Mouse (Mus musculus): ENCODE measurements around the gene Gm10277.
A peak's percentile ranks its signal among the peaks of the same experiment; 100 is the strongest.
"Not testable (repeated sequence)": the region's sequence is repeated elsewhere in the genome, so short reads cannot be mapped to it uniquely, and the experiment has no call there.

The Gm10277 gene

DNA sequence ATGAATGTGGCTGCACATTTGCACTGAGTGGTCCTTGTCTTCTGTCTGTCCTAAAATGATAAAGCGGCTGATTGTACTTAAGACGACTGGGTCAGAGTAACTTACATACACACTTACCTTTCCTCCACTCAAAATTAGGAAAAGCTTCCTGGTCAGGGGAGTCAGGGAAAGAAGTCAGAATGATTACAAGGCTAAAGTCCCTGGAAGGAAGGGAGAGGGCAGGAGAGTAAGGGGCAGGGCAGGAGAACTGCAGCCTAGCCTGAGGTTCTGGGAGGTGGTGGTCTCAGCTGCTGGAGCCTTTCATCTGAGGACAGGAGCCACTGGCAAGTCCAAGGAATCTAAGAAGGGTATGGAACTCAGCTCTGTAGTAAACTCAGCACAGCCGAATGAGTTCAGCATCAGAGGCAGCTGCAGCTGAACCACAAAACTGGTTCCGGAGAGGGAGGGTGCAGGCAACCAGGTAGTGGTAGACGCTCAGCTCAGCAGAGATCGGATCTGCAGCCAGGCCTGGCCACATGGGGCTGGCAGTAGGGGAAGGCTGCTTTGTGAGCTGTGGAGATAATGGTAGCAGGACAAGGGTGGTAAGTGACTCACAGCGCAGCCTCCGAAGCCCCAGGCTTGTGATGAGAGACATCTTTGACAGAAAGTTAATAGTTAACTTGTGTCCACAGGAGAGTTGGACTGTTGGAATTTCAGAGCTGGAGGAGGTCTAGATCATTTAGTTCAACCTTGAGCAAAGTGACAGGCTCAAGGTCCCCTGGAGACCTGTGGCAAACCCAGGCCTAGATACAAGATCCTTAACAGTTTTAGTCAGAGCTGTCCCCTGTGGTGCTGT, 15.5 kb downstream of the Gm10277 start:
- no peak for DNase-seq (ENCODE audit: low spot score)

GRCm38 (mm10) chr11:77770346-77770745, 17.2 kb downstream of the Gm10277 start:
- DNase-seq (ENCODE audit: low spot score) = no peak

DNA sequence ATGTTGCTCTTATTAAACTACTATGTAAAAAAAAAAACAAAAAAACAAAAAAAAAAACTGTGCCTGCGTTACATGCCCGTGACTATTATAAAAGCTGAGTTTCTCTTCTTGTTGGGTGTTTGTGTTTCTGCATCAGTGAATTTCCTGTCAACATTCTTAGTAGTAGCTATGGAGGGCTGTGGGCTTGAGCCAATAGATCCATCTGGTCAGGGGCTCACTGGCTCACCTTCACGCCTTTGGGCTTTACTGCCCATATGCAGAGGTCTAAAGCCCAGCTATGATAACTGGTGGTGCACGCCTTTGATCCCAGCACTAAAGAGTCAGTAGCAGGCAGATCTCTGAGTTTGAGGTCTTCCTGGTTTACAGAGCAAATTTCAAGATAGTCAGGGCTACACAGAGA, 18.1 kb downstream of the Gm10277 start:
- DNase-seq (ENCODE audit: low spot score) = no peak

DNA sequence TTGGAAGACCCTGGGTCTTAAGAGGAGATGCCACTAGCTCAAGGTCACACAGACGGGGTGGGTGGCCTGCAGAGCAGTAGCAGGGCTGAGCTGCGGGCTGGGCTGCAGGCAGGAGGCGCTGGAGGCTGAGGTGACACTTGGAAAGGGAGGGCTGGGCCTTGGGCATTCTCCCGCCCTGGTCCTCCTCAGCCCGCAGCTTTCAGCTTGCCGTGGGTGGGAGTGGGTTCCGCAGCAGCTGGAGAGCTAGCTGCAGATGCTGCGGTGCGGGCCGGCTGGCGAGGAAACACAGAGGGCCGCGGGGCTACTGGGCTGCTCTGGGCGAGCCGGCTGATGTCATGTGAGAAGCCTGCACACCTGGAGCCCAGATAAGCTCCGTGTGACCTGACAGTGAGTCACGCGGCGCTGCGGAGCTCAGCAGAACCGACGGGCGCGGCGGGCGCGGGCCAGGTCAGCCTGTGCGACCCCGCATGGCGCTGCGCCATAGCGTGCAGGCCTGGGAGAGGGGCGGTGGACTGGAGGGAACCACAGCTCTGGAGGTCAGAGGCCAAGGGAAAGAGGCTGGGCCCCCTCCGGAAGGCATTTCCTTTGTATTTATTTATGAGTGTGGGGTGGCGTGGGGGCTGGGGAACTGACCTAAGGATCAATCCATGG, 21.1 kb downstream of the Gm10277 start:
- DNase-seq (ENCODE audit: low spot score) = no peak

DNA sequence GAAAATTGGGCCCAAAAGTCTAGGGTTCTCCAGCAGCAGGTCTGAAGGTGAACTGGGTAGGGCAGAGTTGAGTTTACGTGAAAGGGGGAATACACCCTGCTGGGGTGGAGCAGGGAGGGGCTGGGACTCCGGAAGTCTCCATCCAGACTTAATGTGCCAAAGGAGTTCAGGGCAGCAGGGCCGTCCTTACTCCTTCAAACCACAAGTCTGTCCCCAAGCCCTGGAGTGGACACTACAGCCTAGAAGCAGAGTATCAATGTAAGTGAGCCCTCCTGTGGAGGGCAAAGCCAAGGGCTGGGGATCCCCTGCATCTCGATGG, 22.1 kb downstream of the Gm10277 start:
- no peak for DNase-seq (ENCODE audit: low spot score)

GRCm38 (mm10) chr11:77764694-77765458, 22.7 kb downstream of the Gm10277 start:
- no peak for DNase-seq (ENCODE audit: low spot score)

- no peak for DNase-seq (ENCODE audit: low spot score)
Observed at GRCm38 (mm10) chr11:77763673-77764340, 23.7 kb downstream of the Gm10277 start.

GRCm38 (mm10) chr11:77762783-77763672, 24.5 kb downstream of the Gm10277 start, which contains the start of gene Myo18a:
Myo18a (plus strand) TSS chr11:77763246.
- DNase-seq (ENCODE audit: low spot score) = peak; percentile 38

GRCm38 (mm10) chr11:77760031-77760430, 27.5 kb downstream of the Gm10277 start:
- DNase-seq (ENCODE audit: low spot score) = no peak

DNA sequence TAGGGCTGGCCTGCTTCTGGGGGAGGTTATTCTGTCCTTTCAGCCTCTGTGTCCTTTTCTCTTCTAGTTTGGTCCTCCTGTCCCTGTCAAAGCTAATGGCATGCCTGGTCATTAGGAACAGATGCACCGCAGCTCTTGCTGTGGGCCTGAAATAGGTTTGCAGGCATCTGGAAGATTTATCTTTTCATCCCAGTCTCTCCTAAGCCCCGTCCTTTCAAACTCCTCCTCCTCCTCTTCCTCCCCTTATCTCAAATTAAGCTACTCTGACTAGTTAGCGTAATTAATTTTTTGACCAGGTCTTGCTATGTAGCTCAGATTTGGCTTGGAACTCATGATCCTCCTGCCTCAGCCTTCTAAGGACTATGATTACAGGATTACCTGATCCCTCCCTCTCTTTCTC, 34.1 kb downstream of the Gm10277 start:
- DNase-seq (ENCODE audit: low spot score) = no peak

DNA sequence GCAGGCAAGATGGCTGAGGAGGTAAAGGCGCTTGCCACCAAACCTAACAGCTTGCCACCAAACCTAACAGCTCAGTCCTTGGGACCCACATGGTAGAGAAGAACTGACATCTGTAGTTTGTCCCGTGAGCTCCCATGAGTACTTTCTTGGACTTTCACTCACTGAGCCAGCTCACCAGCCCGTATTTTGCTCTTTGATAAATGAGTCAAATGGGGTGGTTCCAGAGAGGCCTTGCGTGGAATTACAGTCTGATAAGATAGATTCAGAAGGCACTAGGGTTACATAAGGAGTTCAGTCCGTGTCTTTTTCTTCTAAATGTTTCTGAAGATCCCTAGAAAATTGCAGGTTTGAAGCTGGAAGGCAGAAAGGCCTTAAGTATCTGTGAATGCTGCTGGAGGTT, 35.0 kb downstream of the Gm10277 start:
- no peak for DNase-seq (ENCODE audit: low spot score)

GRCm38 (mm10) chr11:77748996-77749395, 38.6 kb downstream of the Gm10277 start:
- DNase-seq (ENCODE audit: low spot score) = no peak

GRCm38 (mm10) chr11:77747103-77747502, 40.4 kb downstream of the Gm10277 start:
- not testable (repeated sequence) for DNase-seq (ENCODE audit: low spot score)

DNA sequence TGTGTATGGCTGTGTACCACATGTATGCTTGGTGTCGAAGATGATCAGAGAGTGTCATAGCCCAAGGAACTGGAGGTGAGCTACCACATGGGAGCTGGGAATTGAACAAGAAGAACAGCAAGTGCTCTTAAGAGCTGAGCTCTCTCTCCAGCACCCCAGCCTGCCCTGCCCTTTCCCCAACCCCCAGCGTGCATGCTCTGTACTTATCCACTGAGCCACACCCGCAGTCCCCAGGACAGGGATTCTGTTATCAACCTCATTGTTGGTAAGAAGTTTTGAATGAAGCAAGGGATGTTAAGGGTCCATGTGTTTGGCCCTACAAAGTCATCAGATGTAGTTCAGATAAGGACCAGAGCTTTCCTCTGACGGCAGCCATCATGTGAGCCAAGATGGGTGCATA, 40.9 kb downstream of the Gm10277 start:
- DNase-seq (ENCODE audit: low spot score) = no peak

GRCm38 (mm10) chr11:77743966-77744365, 43.6 kb downstream of the Gm10277 start:
- DNase-seq (ENCODE audit: low spot score) = no peak

- DNase-seq (ENCODE audit: low spot score) = no peak
Observed at GRCm38 (mm10) chr11:77738555-77738954, 49.0 kb downstream of the Gm10277 start.

DNA sequence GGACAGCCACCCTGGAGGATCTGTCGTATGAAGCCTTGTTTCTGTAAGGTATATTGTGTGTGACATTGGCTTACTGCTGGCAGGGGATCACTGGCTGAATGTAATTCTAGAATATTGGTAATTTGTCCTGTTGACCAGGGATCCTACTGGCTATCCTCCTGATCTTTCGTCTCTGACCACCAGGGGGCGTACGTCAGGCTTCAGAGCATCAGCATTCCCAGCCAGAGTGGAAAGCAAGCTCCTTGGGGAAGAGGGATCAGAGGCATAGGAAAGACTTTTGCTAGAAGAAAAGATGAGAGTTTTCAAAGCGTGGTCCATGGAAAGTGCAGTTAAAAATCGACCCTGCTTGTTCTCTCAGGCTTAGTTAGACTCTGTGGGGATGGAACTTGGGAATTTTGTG, 50.3 kb downstream of the Gm10277 start:
- peak; percentile 56 for DNase-seq (ENCODE audit: low spot score)
